Mouse (Mus musculus) erythroblast, embryonic 14.5 days (primary cell): ENCODE measurements around the gene Iqcb1. TPM values are rescaled to one million over a fixed set of nuclear protein-coding genes. Genes with fewer than 3 reads are reported as not detected.

Experiments
- H3K27me3 ChIP-seq: 2 replicates; pipeline ENCODE4 v1.6.1; 2012; ENCODE audit warnings: inconsistent platforms; ENCODE audit not compliant: control insufficient read depth
- H3K36me3 ChIP-seq: 2 replicates; pipeline ENCODE4 v1.6.1; 2012; ENCODE audit warnings: mild to moderate bottlenecking, inconsistent platforms; ENCODE audit not compliant: control insufficient read depth
- H3K4me1 ChIP-seq: 2 replicates; pipeline ENCODE4 v1.6.1; 2012; ENCODE audit warnings: inconsistent platforms; ENCODE audit not compliant: control insufficient read depth
- H3K4me3 ChIP-seq: replicated peaks from 2 replicates; pipeline ENCODE3; 2012; ENCODE audit warnings: moderate library complexity, mild to moderate bottlenecking, inconsistent platforms
- H3K9me3 ChIP-seq: 2 replicates; pipeline ENCODE4 v1.6.1; 2012; ENCODE audit warnings: low read length, inconsistent platforms, mixed read lengths; ENCODE audit not compliant: control insufficient read depth
- GATA1 ChIP-seq: IDR thresholded peaks from 2 replicates; pipeline ENCODE4 v1.6.1; 2012; ENCODE audit warnings: low read length, inconsistent platforms, mixed read lengths
- TAL1 ChIP-seq: IDR thresholded peaks from 3 replicates; pipeline ENCODE4 v1.6.1; 2012; ENCODE audit warnings: low read length, inconsistent platforms, mixed read lengths
- polyA plus RNA-seq: library from polyadenylated mRNA; stranded (reverse); fragments of >175 nt; gene quantifications from 2 replicates; pipeline ENCODE4 v1.2.3, GENCODE M21; 2012

The Iqcb1 gene
- 0.08 and 0.23 TPM in 2 replicates for polyA plus RNA-seq

GRCm38 (mm10) chr16:36828054-36828786 is at the start of gene Iqcb1:
Iqcb1 (plus strand) TSS chr16:36828385.
- Histone ChIP-seq H3K27me3 (peaks cover 23% of the 10 kb centered on the region), H3K9me3 (no peaks in the 10 kb centered on the region)
- TF ChIP-seq GATA1 (no peak), TAL1 (no peak)

GRCm38 (mm10) chr16:36784146-36784545 is 44.0 kb upstream of the Iqcb1 start:
- H3K4me3 ChIP-seq: no peak overlapping the region
- TF ChIP-seq GATA1 (no peak), TAL1 (no peak)
- H3K36me3 ChIP-seq: no peaks in the 10 kb centered on the region
- no peaks in the 10 kb centered on the region for H3K4me1 ChIP-seq
- no peaks in the 10 kb centered on the region for H3K27me3 ChIP-seq
- H3K9me3 ChIP-seq: no peaks in the 10 kb centered on the region

More at GRCm38 (mm10) chr16:36828054-36828786, at the start of gene Iqcb1:
- Histone ChIP-seq H3K36me3 (no peaks in the 10 kb centered on the region), H3K4me3 (peak within 1 kb of the TSS; percentile 89), H3K4me1 (peaks cover 15% of the 10 kb centered on the region)

- no peaks in the 10 kb centered on the region for H3K4me1 ChIP-seq
- no peak within 1 kb of the TSS for H3K4me3 ChIP-seq
- TF ChIP-seq TAL1 (no peak), GATA1 (no peak)
- H3K27me3 ChIP-seq: no peaks in the 10 kb centered on the region
- no peaks in the 10 kb centered on the region for H3K9me3 ChIP-seq
- H3K36me3 ChIP-seq: no peaks in the 10 kb centered on the region
These were observed 43.4 kb upstream of the Iqcb1 start, which contains the start of gene Slc15a2 for GRCm38 (mm10) chr16:36784594-36785313. Slc15a2 (minus strand) TSS chr16:36784962.

GRCm38 (mm10) chr16:36786466-36786865 is 41.7 kb upstream of the Iqcb1 start:
- no peaks in the 10 kb centered on the region for H3K36me3 ChIP-seq
- TF ChIP-seq TAL1: no peak
- TF ChIP-seq GATA1: no peak
- H3K4me3 ChIP-seq: no peak overlapping the region
- no peaks in the 10 kb centered on the region for H3K27me3 ChIP-seq
- no peaks in the 10 kb centered on the region for H3K9me3 ChIP-seq
- no peaks in the 10 kb centered on the region for H3K4me1 ChIP-seq

- no peak for TF ChIP-seq TAL1
- no peak for TF ChIP-seq GATA1
- no peaks in the 10 kb centered on the region for H3K27me3 ChIP-seq
- no peaks in the 10 kb centered on the region for H3K9me3 ChIP-seq
- H3K36me3 ChIP-seq: no peaks in the 10 kb centered on the region
- no peak overlapping the region for H3K4me3 ChIP-seq
- no peaks in the 10 kb centered on the region for H3K4me1 ChIP-seq
These were observed 38.0 kb upstream of the Iqcb1 start for GRCm38 (mm10) chr16:36790166-36790565.

- Histone ChIP-seq H3K9me3 (no peaks in the 10 kb centered on the region), H3K4me1 (no peaks in the 10 kb centered on the region), H3K4me3 (no peak overlapping the region), H3K27me3 (no peaks in the 10 kb centered on the region), H3K36me3 (no peaks in the 10 kb centered on the region)
- TF ChIP-seq GATA1 (no peak), TAL1 (no peak)
These were observed 33.2 kb upstream of the Iqcb1 start for GRCm38 (mm10) chr16:36794976-36795375.

- Histone ChIP-seq H3K4me3 (no peak overlapping the region), H3K36me3 (no peaks in the 10 kb centered on the region), H3K27me3 (no peaks in the 10 kb centered on the region), H3K9me3 (peaks cover 2% of the 10 kb centered on the region; the same call in 1 of the 2 replicates), H3K4me1 (no peaks in the 10 kb centered on the region)
- no peak for TF ChIP-seq TAL1
- TF ChIP-seq GATA1: no peak
These were observed 29.9 kb upstream of the Iqcb1 start for GRCm38 (mm10) chr16:36798334-36798733.

- TF ChIP-seq GATA1 (no peak), TAL1 (no peak)
- Histone ChIP-seq H3K4me1 (no peaks in the 10 kb centered on the region), H3K4me3 (no peak overlapping the region), H3K9me3 (peaks cover 2% of the 10 kb centered on the region; the same call in 1 of the 2 replicates), H3K36me3 (no peaks in the 10 kb centered on the region), H3K27me3 (no peaks in the 10 kb centered on the region)
These were observed 25.8 kb upstream of the Iqcb1 start for GRCm38 (mm10) chr16:36802361-36802760.

GRCm38 (mm10) chr16:36808616-36809015 is 19.6 kb upstream of the Iqcb1 start:
- Histone ChIP-seq H3K27me3 (no peaks in the 10 kb centered on the region), H3K4me3 (no peak overlapping the region), H3K36me3 (no peaks in the 10 kb centered on the region), H3K9me3 (no peaks in the 10 kb centered on the region), H3K4me1 (peaks cover 3% of the 10 kb centered on the region)
- TF ChIP-seq GATA1: no peak
- no peak for TF ChIP-seq TAL1
